Mouse (Mus musculus) liver, embryonic 14.5 days (tissue): ENCODE measurements around the gene Tekt5.

Experiments
- CTCF ChIP-seq: IDR thresholded peaks from 2 replicates; pipeline ENCODE4 v1.5.1; 2016; ENCODE audit warnings: antibody characterized with exemption, low read depth, control low read depth
- EP300 ChIP-seq: IDR thresholded peaks from 2 replicates; pipeline ENCODE4 v1.6.1; 2016; ENCODE audit warnings: antibody characterized with exemption, low read depth

- TF ChIP-seq CTCF (no peak; the same call in 1 of the 2 replicates), EP300 (no peak)
Measured at GRCm38 (mm10) chr16:10411764-10412746, 16.8 kb upstream of the Tekt5 start, which contains the start of gene Nubp1.
